Mouse (Mus musculus) ES-Bruce4 (cell line): Measurements from ENCODE around the gene Gsdma3.

Source experiments
- CTCF ChIP-seq: IDR thresholded peaks from one replicate; pipeline ENCODE4 v1.8.1; 2011; ENCODE audit warnings: low read depth, low read length
- EP300 ChIP-seq: IDR thresholded peaks from 2 replicates; pipeline ENCODE4 v1.6.1; 2011; ENCODE audit warnings: low read depth, low read length; ENCODE audit not compliant: insufficient read depth
- POLR2A ChIP-seq: IDR thresholded peaks from one replicate; pipeline ENCODE4 v1.8.1; 2011; ENCODE audit warnings: low read length; ENCODE audit not compliant: insufficient read depth

DNA sequence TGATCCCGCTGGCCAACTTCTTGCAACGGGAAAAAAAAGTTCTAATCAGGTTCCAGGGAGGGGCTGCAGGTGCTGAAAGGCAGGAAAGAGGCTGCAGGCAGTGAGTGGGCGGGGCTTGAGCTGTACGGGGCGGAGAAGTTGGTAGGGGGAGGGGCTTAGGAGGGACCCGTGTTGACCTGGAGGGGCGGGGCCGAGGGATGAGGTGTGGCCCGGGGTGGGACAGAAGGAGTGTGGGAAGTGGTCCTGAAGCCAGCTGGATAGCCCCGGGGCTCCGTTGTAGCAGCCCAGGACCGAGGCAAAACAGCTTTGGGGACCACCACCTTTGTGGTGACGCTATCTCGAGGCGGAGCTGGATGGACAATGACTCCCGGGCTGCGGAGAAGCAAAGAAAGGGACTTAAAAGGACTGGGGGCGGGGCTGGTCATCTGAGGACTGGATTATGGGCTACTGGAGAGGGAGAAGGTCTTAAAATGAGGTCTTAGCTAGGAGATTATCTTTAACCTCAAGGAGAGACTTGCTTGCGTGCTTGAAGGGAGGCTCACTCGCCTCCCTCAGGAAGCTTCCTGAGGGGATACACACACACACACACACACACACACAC lies 24.0 kb upstream of the Gsdma3 start:
- TF ChIP-seq POLR2A: no peak
- TF ChIP-seq CTCF: no peak
- TF ChIP-seq EP300: no peak
